Mouse (Mus musculus) WW6 (cell line): Measurements from ENCODE around the gene Setd1a.
"Not testable (repeated sequence)": the region's sequence is repeated elsewhere in the genome, so short reads cannot be mapped to it uniquely, and the experiment has no call there.

Experiments
- DNase-seq: peaks from one replicate; pipeline ENCODE4 v3.0.0-alpha.2; 2013; ENCODE audit warnings: low read depth, low spot score

Setd1a gene

DNA sequence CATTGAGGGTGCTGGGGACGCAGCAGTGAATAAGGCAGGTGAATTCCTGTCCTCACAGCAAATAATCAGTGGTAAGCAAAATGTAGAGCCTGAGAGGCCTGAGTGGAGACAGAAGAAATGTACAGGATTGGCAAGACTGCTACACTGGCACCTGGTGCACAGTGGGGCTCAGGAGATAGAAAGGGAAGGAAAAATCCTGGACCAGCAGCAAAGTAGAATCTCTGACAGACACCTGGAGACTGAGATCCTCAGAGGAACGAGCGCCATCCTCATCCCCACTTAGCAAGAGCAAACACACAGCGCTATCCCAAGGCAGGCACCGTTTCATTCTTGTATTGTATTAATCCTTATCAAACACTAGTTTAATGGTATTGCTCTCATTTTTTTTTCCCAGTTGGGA is 61.0 kb downstream of the Setd1a start:
- no peak for DNase-seq

DNA sequence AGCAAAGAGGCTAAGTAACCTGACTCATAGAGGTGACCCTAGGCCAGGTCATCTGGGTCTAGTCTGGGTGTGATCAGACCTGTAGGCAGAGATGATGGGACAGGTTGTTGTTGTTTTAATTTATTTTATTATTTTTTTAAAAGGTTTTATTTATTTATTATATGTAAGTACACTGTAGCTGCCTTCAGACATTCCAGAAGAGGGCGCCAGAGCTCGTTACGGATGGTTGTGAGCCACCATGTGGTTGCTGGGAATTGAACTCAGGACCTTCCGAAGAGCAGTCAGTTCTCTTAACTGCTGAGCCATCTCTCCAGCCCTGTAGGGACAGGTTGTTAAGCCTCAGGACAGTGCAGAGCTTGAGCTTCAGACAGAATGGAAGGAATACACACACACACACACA is 61.4 kb downstream of the Setd1a start:
- DNase-seq, result not testable (repeated sequence)

DNA sequence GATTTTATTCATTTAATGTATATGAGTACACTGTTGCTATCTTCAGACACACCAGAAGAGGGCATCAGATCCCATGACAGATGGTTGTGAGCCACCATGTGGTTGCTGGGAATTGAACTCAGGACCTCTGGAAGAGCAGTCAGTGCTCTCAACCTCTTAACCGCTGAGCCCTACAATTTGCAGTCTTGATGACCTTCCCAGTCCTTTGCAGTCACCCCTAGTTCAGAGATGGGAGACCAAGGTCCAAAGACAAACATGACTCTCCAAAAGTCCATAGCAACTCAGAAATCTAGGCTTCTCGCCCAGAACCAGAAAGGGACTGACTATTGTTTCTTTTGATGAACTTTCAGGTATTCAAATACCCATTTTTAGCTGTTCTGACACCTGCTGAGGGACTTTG is 63.6 kb downstream of the Setd1a start:
- DNase-seq, result not testable (repeated sequence)

DNA sequence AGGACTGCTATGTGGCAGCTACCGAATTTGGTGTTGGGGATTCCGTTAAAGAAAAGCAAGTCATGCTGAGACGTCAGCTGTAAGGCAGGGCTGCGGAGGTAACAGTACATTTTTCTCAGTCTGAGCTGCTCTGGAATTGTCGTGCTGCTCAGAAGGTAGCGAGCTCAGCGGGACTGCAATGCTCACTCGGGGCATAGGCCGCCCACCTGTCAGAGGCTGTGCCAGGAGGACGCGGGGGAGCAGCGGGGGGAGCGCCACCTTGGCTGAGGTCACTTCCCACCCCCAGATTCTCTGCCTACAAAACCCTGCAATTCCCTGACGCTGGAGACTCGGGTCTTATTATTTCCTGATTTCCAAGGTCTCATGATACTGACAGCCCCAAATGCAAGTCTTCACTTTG is 64.4 kb downstream of the Setd1a start:
- no peak for DNase-seq

DNA sequence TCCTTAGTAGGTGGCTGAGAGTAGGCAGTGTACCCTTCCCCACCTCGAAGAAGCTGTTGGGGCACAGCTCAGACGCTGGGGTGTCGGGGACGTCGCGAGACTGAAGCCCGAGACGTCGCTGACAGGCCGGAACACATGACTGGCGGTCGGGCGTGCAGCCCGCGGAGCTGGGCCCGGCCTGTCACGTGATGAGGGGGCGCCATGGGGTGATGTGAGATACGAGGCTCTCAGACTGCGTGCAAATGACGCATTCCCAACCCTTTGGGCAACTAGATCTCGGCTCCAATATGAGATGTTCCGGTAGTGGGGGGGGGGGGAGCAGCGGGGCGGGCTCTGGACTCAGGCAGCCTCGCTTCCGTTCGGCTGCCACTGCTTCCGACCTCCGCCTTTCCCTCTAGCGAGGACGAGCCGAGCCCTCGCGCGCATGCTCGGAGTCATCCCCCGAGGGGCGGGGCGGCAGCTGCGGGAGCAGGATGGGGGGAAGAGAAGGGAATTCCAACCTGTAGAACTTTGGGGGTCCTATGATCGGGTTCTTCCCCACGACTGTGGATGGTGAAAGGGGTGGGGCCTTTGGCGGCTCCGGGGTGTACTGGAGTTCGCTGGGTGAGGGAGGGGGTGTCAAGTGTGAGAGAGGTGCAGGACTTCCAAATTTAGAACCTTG is 65.0 kb downstream of the Setd1a start:
- peak; percentile 71 for DNase-seq

DNA sequence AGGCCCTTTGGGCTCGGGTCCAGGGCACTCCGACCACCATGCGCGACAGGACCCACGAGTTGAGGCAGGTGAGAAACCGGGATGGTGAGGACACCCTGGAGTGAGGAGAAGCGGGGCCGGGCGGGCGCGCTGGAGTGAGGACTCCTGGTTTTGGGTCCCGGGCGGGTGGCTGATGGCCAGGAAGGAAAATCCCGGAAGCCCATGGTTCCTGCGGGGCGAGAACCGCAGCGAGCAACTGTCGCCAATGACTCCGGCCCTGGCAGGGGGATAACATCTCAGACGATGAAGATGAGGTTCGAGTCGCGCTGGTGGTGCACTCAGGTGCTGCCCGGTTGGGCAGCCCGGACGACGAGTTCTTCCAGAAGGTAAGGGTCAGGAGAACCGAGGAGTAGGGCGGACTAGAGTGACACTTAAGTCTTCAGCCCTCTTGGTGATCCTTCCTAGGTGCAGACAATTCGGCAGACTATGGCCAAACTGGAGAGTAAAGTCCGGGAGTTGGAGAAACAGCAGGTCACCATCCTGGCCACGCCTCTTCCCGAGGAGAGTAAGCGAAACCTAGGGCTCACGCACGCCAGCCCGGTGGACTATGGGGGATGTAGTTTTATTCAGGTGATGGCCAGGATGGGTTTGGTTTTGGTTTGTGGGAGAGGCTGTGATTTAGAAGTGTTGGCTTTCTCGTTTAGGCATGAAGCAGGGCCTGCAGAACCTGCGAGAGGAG is 65.7 kb downstream of the Setd1a start:
- no peak for DNase-seq
